Mouse (Mus musculus): ENCODE data around the gene Nrxn3. TPM values are rescaled to one million over a fixed set of nuclear protein-coding genes. Genes with fewer than 3 reads are reported as not detected.

The Nrxn3 gene
- polyA plus RNA-seq, 1 experiment from 2014 or later, result 0.82 TPM

- Histone ChIP-seq H3K27me3 (no peaks in the 10 kb centered on the region), H3K4me3 (replicated peaks) (no peak overlapping the region), H3K4me1 (replicated peaks) (no peaks in the 10 kb centered on the region), H3K36me3 (no peaks in the 10 kb centered on the region), H3K4me2 (no peak overlapping the region), H3K9me3 (replicated peaks) (no peaks in the 10 kb centered on the region), H3K9ac (no peak overlapping the region), H3K27ac (no peak overlapping the region)
- ATAC-seq (ENCODE audit: low read depth) (no peak), DNase-seq (no peak)
Observed at GRCm38 (mm10) chr12:89867124-89867523, 1144.4 kb downstream of the Nrxn3 start.

- 55% methylated on average over 8 of the region's 8 CpGs for WGBS (ENCODE audit: insufficient replicate concordance)
- Histone ChIP-seq H3K27ac (no peak overlapping the region), H3K4me3 (replicated peaks) (no peak overlapping the region), H3K36me3 (no peaks in the 10 kb centered on the region), H3K4me2 (no peak overlapping the region), H3K27me3 (no peaks in the 10 kb centered on the region), H3K4me1 (replicated peaks) (no peaks in the 10 kb centered on the region), H3K9me3 (replicated peaks) (no peaks in the 10 kb centered on the region), H3K9ac (no peak overlapping the region)
- no peak for DNase-seq
- no peak for ATAC-seq (ENCODE audit: low read depth)
Observed at GRCm38 (mm10) chr12:89882617-89883370, 1160.1 kb downstream of the Nrxn3 start.

- no peaks in the 10 kb centered on the region for H3K27me3 ChIP-seq
- no peaks in the 10 kb centered on the region for H3K9me3 ChIP-seq (replicated peaks)
- no peak overlapping the region for H3K4me2 ChIP-seq
- no peaks in the 10 kb centered on the region for H3K36me3 ChIP-seq
- H3K4me1 ChIP-seq (replicated peaks), result no peaks in the 10 kb centered on the region
- no peak for DNase-seq
- 76% methylated on average over 1 of the region's 1 CpGs for WGBS (ENCODE audit: insufficient replicate concordance)
- no peak overlapping the region for H3K9ac ChIP-seq
- no peak overlapping the region for H3K27ac ChIP-seq
- no peak for ATAC-seq (ENCODE audit: low read depth)
- H3K4me3 ChIP-seq (replicated peaks), result no peak overlapping the region
Observed at GRCm38 (mm10) chr12:89884576-89884975, 1161.9 kb downstream of the Nrxn3 start.

GRCm38 (mm10) chr12:89888647-89889046, 1166.0 kb downstream of the Nrxn3 start:
- H3K4me2 ChIP-seq, result no peak overlapping the region
- no peaks in the 10 kb centered on the region for H3K36me3 ChIP-seq
- H3K27me3 ChIP-seq, result no peaks in the 10 kb centered on the region
- 65% methylated on average over 3 of the region's 3 CpGs for WGBS (ENCODE audit: insufficient replicate concordance)
- H3K9ac ChIP-seq, result no peak overlapping the region
- DNase-seq (no peak), ATAC-seq (ENCODE audit: low read depth) (no peak)
- no peaks in the 10 kb centered on the region for H3K4me1 ChIP-seq (replicated peaks)
- no peak overlapping the region for H3K27ac ChIP-seq
- no peaks in the 10 kb centered on the region for H3K9me3 ChIP-seq (replicated peaks)
- no peak overlapping the region for H3K4me3 ChIP-seq (replicated peaks)

- H3K4me2 ChIP-seq, result no peak overlapping the region
- no peak for DNase-seq
- H3K27me3 ChIP-seq, result no peaks in the 10 kb centered on the region
- ATAC-seq (ENCODE audit: low read depth), result no peak
- no peaks in the 10 kb centered on the region for H3K36me3 ChIP-seq
- no peaks in the 10 kb centered on the region for H3K4me1 ChIP-seq (replicated peaks)
- no peak overlapping the region for H3K9ac ChIP-seq
- H3K9me3 ChIP-seq (replicated peaks), result 0 out of 2 replicates have a peak, but pooled peaks cover 3% of the 10 kb centered on the region
- no peak overlapping the region for H3K4me3 ChIP-seq (replicated peaks)
- 41% methylated on average over 2 of the region's 2 CpGs for WGBS (ENCODE audit: insufficient replicate concordance)
- H3K27ac ChIP-seq, result no peak overlapping the region
Observed at GRCm38 (mm10) chr12:89896901-89897300, 1174.2 kb downstream of the Nrxn3 start.

- no peaks in the 10 kb centered on the region for H3K9me3 ChIP-seq (replicated peaks)
- no peak for DNase-seq
- no peak overlapping the region for H3K27ac ChIP-seq
- no peak overlapping the region for H3K4me2 ChIP-seq
- H3K36me3 ChIP-seq, result no peaks in the 10 kb centered on the region
- no peaks in the 10 kb centered on the region for H3K4me1 ChIP-seq (replicated peaks)
- no peak overlapping the region for H3K4me3 ChIP-seq (replicated peaks)
- ATAC-seq (ENCODE audit: low read depth), result no peak
- H3K9ac ChIP-seq, result no peak overlapping the region
- 67% methylated on average over 3 of the region's 3 CpGs for WGBS (ENCODE audit: insufficient replicate concordance)
- H3K27me3 ChIP-seq, result no peaks in the 10 kb centered on the region
Observed at GRCm38 (mm10) chr12:89909578-89909977, 1186.9 kb downstream of the Nrxn3 start.

- H3K36me3 ChIP-seq, result no peaks in the 10 kb centered on the region
- WGBS (ENCODE audit: insufficient replicate concordance), result 78% methylated on average over 8 of the region's 8 CpGs
- no peaks in the 10 kb centered on the region for H3K27me3 ChIP-seq
- H3K4me1 ChIP-seq (replicated peaks), result no peaks in the 10 kb centered on the region
- DNase-seq, result no peak
- no peak overlapping the region for H3K4me3 ChIP-seq (replicated peaks)
- ATAC-seq (ENCODE audit: low read depth), result no peak
- H3K9ac ChIP-seq, result no peak overlapping the region
- no peak overlapping the region for H3K27ac ChIP-seq
- H3K9me3 ChIP-seq (replicated peaks), result no peaks in the 10 kb centered on the region
- H3K4me2 ChIP-seq, result no peak overlapping the region
Observed at GRCm38 (mm10) chr12:89918138-89918829, 1195.6 kb downstream of the Nrxn3 start.

GRCm38 (mm10) chr12:89932338-89932737, 1209.7 kb downstream of the Nrxn3 start:
- 68% methylated on average over 1 of the region's 1 CpGs for WGBS (ENCODE audit: insufficient replicate concordance)
- DNase-seq, result no peak
- ATAC-seq (ENCODE audit: low read depth), result no peak
- no peaks in the 10 kb centered on the region for H3K9me3 ChIP-seq (replicated peaks)
- no peak overlapping the region for H3K4me2 ChIP-seq
- no peaks in the 10 kb centered on the region for H3K4me1 ChIP-seq (replicated peaks)
- no peaks in the 10 kb centered on the region for H3K36me3 ChIP-seq
- H3K27me3 ChIP-seq, result no peaks in the 10 kb centered on the region
- no peak overlapping the region for H3K4me3 ChIP-seq (replicated peaks)
- H3K27ac ChIP-seq, result no peak overlapping the region
- no peak overlapping the region for H3K9ac ChIP-seq

- no peak overlapping the region for H3K4me3 ChIP-seq (replicated peaks)
- H3K36me3 ChIP-seq, result no peaks in the 10 kb centered on the region
- no peak overlapping the region for H3K9ac ChIP-seq
- no peak for ATAC-seq (ENCODE audit: low read depth)
- no peaks in the 10 kb centered on the region for H3K27me3 ChIP-seq
- no peak overlapping the region for H3K27ac ChIP-seq
- H3K4me1 ChIP-seq (replicated peaks), result no peaks in the 10 kb centered on the region
- DNase-seq, result no peak
- WGBS (ENCODE audit: insufficient replicate concordance), result 66% methylated on average over 5 of the region's 5 CpGs
- no peak overlapping the region for H3K4me2 ChIP-seq
- H3K9me3 ChIP-seq (replicated peaks), result no peaks in the 10 kb centered on the region
Observed at GRCm38 (mm10) chr12:89933630-89934029, 1211.0 kb downstream of the Nrxn3 start.

GRCm38 (mm10) chr12:89940746-89941145, 1218.1 kb downstream of the Nrxn3 start:
- 21% methylated on average over 2 of the region's 2 CpGs for WGBS (ENCODE audit: insufficient replicate concordance)

GRCm38 (mm10) chr12:89945911-89946502, 1223.3 kb downstream of the Nrxn3 start:
- ATAC-seq (ENCODE audit: low read depth) (no peak), DNase-seq (no peak)
- no peaks in the 10 kb centered on the region for H3K4me1 ChIP-seq (replicated peaks)
- no peaks in the 10 kb centered on the region for H3K27me3 ChIP-seq
- H3K36me3 ChIP-seq, result no peaks in the 10 kb centered on the region
- H3K4me2 ChIP-seq, result no peak overlapping the region
- WGBS (ENCODE audit: insufficient replicate concordance), result 40% methylated on average over 2 of the region's 2 CpGs
- no peaks in the 10 kb centered on the region for H3K9me3 ChIP-seq (replicated peaks)
- no peak overlapping the region for H3K4me3 ChIP-seq (replicated peaks)
- no peak overlapping the region for H3K27ac ChIP-seq
- no peak overlapping the region for H3K9ac ChIP-seq

More at GRCm38 (mm10) chr12:89940746-89941145, 1218.1 kb downstream of the Nrxn3 start:
- Histone ChIP-seq H3K27me3 (no peaks in the 10 kb centered on the region), H3K9ac (no peak overlapping the region), H3K4me2 (no peak overlapping the region), H3K9me3 (replicated peaks) (no peaks in the 10 kb centered on the region), H3K4me1 (replicated peaks) (no peaks in the 10 kb centered on the region), H3K36me3 (no peaks in the 10 kb centered on the region), H3K4me3 (replicated peaks) (no peak overlapping the region), H3K27ac (no peak overlapping the region)
- ATAC-seq (ENCODE audit: low read depth) (no peak), DNase-seq (no peak)
